Mouse (Mus musculus) heart, embryonic 10.5 days (tissue): ENCODE data around the gene Guca2b. TPM values are rescaled to one million over a fixed set of nuclear protein-coding genes. Genes with fewer than 3 reads are reported as not detected.

Experiments
- DNase-seq: peaks from one replicate; pipeline ENCODE4 v3.0.0-alpha.2; 2017; ENCODE audit warnings: low spot score
- H3K27ac ChIP-seq: fragments of 300-500 bp; sonication (generic); 2 replicates; pipeline ENCODE4 v1.5.1; 2016; ENCODE audit warnings: mild to moderate bottlenecking
- H3K27me3 ChIP-seq: fragments of 300-500 bp; sonication (generic); 2 replicates; pipeline ENCODE4 v1.6.1; 2016; ENCODE audit warnings: mild to moderate bottlenecking; ENCODE audit not compliant: poor library complexity, insufficient read depth, severe bottlenecking
- H3K36me3 ChIP-seq: fragments of 300-500 bp; sonication (generic); 2 replicates; pipeline ENCODE4 v1.6.1; 2016; ENCODE audit warnings: mild to moderate bottlenecking, moderate library complexity
- H3K4me1 ChIP-seq: fragments of 300-500 bp; sonication (generic); 2 replicates; pipeline ENCODE4 v1.6.1; 2016; ENCODE audit warnings: mild to moderate bottlenecking
- H3K4me3 ChIP-seq: fragments of 300-500 bp; sonication (generic); 2 replicates; pipeline ENCODE4 v1.5.1; 2016; ENCODE audit warnings: mild to moderate bottlenecking, moderate library complexity
- H3K9me3 ChIP-seq: fragments of 300-500 bp; sonication (generic); 2 replicates; pipeline ENCODE4 v1.6.1; 2016; ENCODE audit warnings: mild to moderate bottlenecking, moderate library complexity
- WGBS: fragments of 180-500 bp; shearing (Covaris S2); methylation state at CpG from one replicate; pipeline ENCODE4 v1.1.7; 2016; 5-methylcytosine and 5-hydroxymethylcytosine counted together
- polyA plus RNA-seq: library from polyadenylated mRNA; unstranded; fragments of >200 nt; fragmentation: Nextera tagmentation; extraction: Ambion mirVana; gene quantifications from 2 replicates; pipeline ENCODE4 v1.2.1, GENCODE M21; 2016

The Guca2b gene
- polyA plus RNA-seq, 1 experiment from 2014 or later, result not detected

GRCm38 (mm10) chr4:119668596-119668995, 9.8 kb upstream of the Guca2b start:
- Histone ChIP-seq H3K27me3 (0 out of 2 replicates have a peak, but pooled peaks cover 3% of the 10 kb centered on the region), H3K4me3 (no peak overlapping the region), H3K9me3 (no peaks in the 10 kb centered on the region), H3K4me1 (peaks cover 48% of the 10 kb centered on the region), H3K27ac (0 out of 2 replicates have a peak overlapping the region, but pooled peaks have one; percentile 19), H3K36me3 (no peaks in the 10 kb centered on the region)
- WGBS, result 81% methylated on average over 4 of the region's 4 CpGs
- no peak for DNase-seq

GRCm38 (mm10) chr4:119668185-119668584, 9.4 kb upstream of the Guca2b start:
- peaks cover 51% of the 10 kb centered on the region for H3K4me1 ChIP-seq
- H3K4me3 ChIP-seq, result no peak overlapping the region
- H3K9me3 ChIP-seq, result no peaks in the 10 kb centered on the region
- 0 out of 2 replicates have a peak, but pooled peaks cover 3% of the 10 kb centered on the region for H3K27me3 ChIP-seq
- H3K27ac ChIP-seq, result no peak overlapping the region
- DNase-seq, result no peak
- 92% methylated on average over 3 of the region's 3 CpGs for WGBS
- H3K36me3 ChIP-seq, result no peaks in the 10 kb centered on the region

- no peak overlapping the region for H3K27ac ChIP-seq
- no peak overlapping the region for H3K4me3 ChIP-seq
- H3K4me1 ChIP-seq, result peaks cover 54% of the 10 kb centered on the region
- WGBS, result 30% methylated on average over 5 of the region's 5 CpGs
- 0 out of 2 replicates have a peak, but pooled peaks cover 3% of the 10 kb centered on the region for H3K27me3 ChIP-seq
- no peaks in the 10 kb centered on the region for H3K9me3 ChIP-seq
- no peaks in the 10 kb centered on the region for H3K36me3 ChIP-seq
- no peak for DNase-seq
Observed at GRCm38 (mm10) chr4:119667454-119667853, 8.7 kb upstream of the Guca2b start.

GRCm38 (mm10) chr4:119666116-119666515, 7.4 kb upstream of the Guca2b start:
- Histone ChIP-seq H3K4me3 (no peak overlapping the region), H3K36me3 (no peaks in the 10 kb centered on the region), H3K9me3 (no peaks in the 10 kb centered on the region), H3K27me3 (0 out of 2 replicates have a peak, but pooled peaks cover 3% of the 10 kb centered on the region), H3K27ac (peak overlapping the region; percentile 69; the same call in 1 of the 2 replicates), H3K4me1 (peaks cover 54% of the 10 kb centered on the region)
- DNase-seq, result no peak
- 34% methylated on average over 8 of the region's 8 CpGs for WGBS

- no peaks in the 10 kb centered on the region for H3K9me3 ChIP-seq
- 88% methylated on average over 2 of the region's 2 CpGs for WGBS
- peak overlapping the region; percentile 6; the same call in 1 of the 2 replicates for H3K27ac ChIP-seq
- no peak for DNase-seq
- no peaks in the 10 kb centered on the region for H3K36me3 ChIP-seq
- 0 out of 2 replicates have a peak, but pooled peaks cover 3% of the 10 kb centered on the region for H3K27me3 ChIP-seq
- no peak overlapping the region for H3K4me3 ChIP-seq
- peaks cover 54% of the 10 kb centered on the region for H3K4me1 ChIP-seq
Observed at GRCm38 (mm10) chr4:119665166-119665565, 6.4 kb upstream of the Guca2b start.

- no peak overlapping the region for H3K4me3 ChIP-seq
- 91% methylated on average over 14 of the region's 14 CpGs for WGBS
- no peaks in the 10 kb centered on the region for H3K27me3 ChIP-seq
- peak overlapping the region; percentile 86 for H3K27ac ChIP-seq
- no peaks in the 10 kb centered on the region for H3K36me3 ChIP-seq
- peaks cover 57% of the 10 kb centered on the region for H3K4me1 ChIP-seq
- no peak for DNase-seq
- no peaks in the 10 kb centered on the region for H3K9me3 ChIP-seq
Observed at GRCm38 (mm10) chr4:119663409-119664095, 4.8 kb upstream of the Guca2b start.

GRCm38 (mm10) chr4:119662976-119663375, 4.2 kb upstream of the Guca2b start:
- H3K36me3 ChIP-seq, result no peaks in the 10 kb centered on the region
- peaks cover 57% of the 10 kb centered on the region for H3K4me1 ChIP-seq
- no peaks in the 10 kb centered on the region for H3K27me3 ChIP-seq
- no peaks in the 10 kb centered on the region for H3K9me3 ChIP-seq
- peak overlapping the region; percentile 86 for H3K27ac ChIP-seq
- WGBS, result 83% methylated on average over 7 of the region's 7 CpGs
- H3K4me3 ChIP-seq, result no peak overlapping the region
- no peak for DNase-seq

- 31% methylated on average over 4 of the region's 4 CpGs for WGBS
- Histone ChIP-seq H3K27ac (peak overlapping the region; percentile 86), H3K9me3 (no peaks in the 10 kb centered on the region), H3K27me3 (no peaks in the 10 kb centered on the region), H3K4me3 (no peak overlapping the region), H3K36me3 (no peaks in the 10 kb centered on the region), H3K4me1 (peaks cover 57% of the 10 kb centered on the region)
- peak; percentile 81 for DNase-seq
Observed at GRCm38 (mm10) chr4:119662151-119662550, 3.4 kb upstream of the Guca2b start.

- Histone ChIP-seq H3K27ac (peak overlapping the region; percentile 86), H3K27me3 (no peaks in the 10 kb centered on the region), H3K4me3 (no peak overlapping the region), H3K36me3 (no peaks in the 10 kb centered on the region), H3K9me3 (no peaks in the 10 kb centered on the region), H3K4me1 (peaks cover 46% of the 10 kb centered on the region)
- DNase-seq, result no peak
- WGBS, result 77% methylated on average over 8 of the region's 8 CpGs
Observed at GRCm38 (mm10) chr4:119660007-119660406, 1.3 kb upstream of the Guca2b start.

- Histone ChIP-seq H3K9me3 (peaks cover 4% of the 10 kb centered on the region), H3K4me1 (peaks cover 44% of the 10 kb centered on the region), H3K36me3 (no peaks in the 10 kb centered on the region), H3K4me3 (no peak overlapping the region), H3K27me3 (no peaks in the 10 kb centered on the region), H3K27ac (0 out of 2 replicates have a peak overlapping the region, but pooled peaks have one; percentile 56)
- DNase-seq, result no peak
- WGBS, result 29% methylated on average over 1 of the region's 2 CpGs
Observed at GRCm38 (mm10) chr4:119658246-119658645, 508 bp downstream of the Guca2b start.

GRCm38 (mm10) chr4:119657011-119657410, 1.7 kb downstream of the Guca2b start:
- no peaks in the 10 kb centered on the region for H3K27me3 ChIP-seq
- 80% methylated on average over 1 of the region's 1 CpGs for whole genome bisulfite sequencing
- H3K4me1 ChIP-seq, result peaks cover 32% of the 10 kb centered on the region
- no peak overlapping the region for H3K4me3 ChIP-seq
- no peak overlapping the region for H3K27ac ChIP-seq
- H3K36me3 ChIP-seq, result no peaks in the 10 kb centered on the region; the same call in 1 of the 2 replicates
- peaks cover 10% of the 10 kb centered on the region for H3K9me3 ChIP-seq
- no peak for DNase-seq

GRCm38 (mm10) chr4:119642666-119643065, 16.1 kb downstream of the Guca2b start:
- H3K27me3 ChIP-seq, result no peaks in the 10 kb centered on the region
- H3K4me1 ChIP-seq, result peaks cover 12% of the 10 kb centered on the region
- WGBS, result 78% methylated on average over 4 of the region's 4 CpGs
- DNase-seq, result no peak
- no peak overlapping the region for H3K27ac ChIP-seq
- no peak overlapping the region for H3K4me3 ChIP-seq
- no peaks in the 10 kb centered on the region for H3K9me3 ChIP-seq
- H3K36me3 ChIP-seq, result no peaks in the 10 kb centered on the region

- H3K4me3 ChIP-seq, result no peak overlapping the region
- H3K36me3 ChIP-seq, result no peaks in the 10 kb centered on the region
- 0 out of 2 replicates have a peak overlapping the region, but pooled peaks have one; percentile 65 for H3K27ac ChIP-seq
- H3K9me3 ChIP-seq, result no peaks in the 10 kb centered on the region
- 60% methylated on average over 11 of the region's 11 CpGs for WGBS
- H3K4me1 ChIP-seq, result peaks cover 52% of the 10 kb centered on the region
- H3K27me3 ChIP-seq, result no peaks in the 10 kb centered on the region
- DNase-seq, result peak; percentile 35
Observed at GRCm38 (mm10) chr4:119638656-119639055, 20.1 kb downstream of the Guca2b start.
